In the genomic region with DNA sequence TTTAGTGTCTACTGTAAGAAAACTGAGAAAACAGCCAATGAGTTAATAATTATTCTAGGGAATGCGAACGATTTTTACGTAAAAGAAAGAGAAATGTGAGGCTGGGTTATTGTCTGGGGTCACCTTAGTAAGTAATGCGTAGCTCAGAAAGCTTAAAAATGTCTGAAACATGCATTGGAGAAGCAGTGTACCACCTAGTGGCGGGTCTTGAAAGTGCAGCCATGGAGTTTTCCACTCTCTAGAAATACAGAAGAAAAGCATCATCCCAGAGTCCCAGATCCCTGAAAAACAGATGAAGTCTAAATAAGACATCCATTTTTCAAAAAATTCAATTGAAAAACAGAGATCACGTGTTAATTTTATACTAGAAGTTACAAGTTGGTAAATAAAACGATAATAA, we compare ENCODE assay signal across 9 mouse cellular contexts.
DNase-seq lines count a peak whose midpoint lies in the region; ATAC-seq and TF ChIP-seq lines count a peak whose summit lies in the region.
"Had no signal": no experiment of that assay in that cellular context is flagged by ENCODE, and none has a peak within 500 bp of the region (broad histone marks: within the 10 kb centered on the region; RNA-seq: fewer than 3 reads in every experiment).

No protein-coding gene starts in this region.

- H3K27me3 ChIP-seq in intestine, embryonic 14.5 days (replicated peaks; ENCODE audit: control insufficient read depth, insufficient read depth, low read length), result no peaks in the 10 kb centered on the region
- H3K27me3 ChIP-seq in intestine, embryonic 16.5 days (replicated peaks; ENCODE audit: control insufficient read depth, insufficient read depth, low read length), result no peaks in the 10 kb centered on the region
- H3K27me3 ChIP-seq in midbrain, postnatal 0 days (ENCODE audit: insufficient read depth, low read length), result no peaks in the 10 kb centered on the region
- H3K27me3 ChIP-seq: megakaryocyte, embryonic 14.5 days had no signal

- ATAC-seq in intestine, embryonic 14.5 days (replicated peaks; ENCODE audit: low FRiP score, low TSS enrichment, low read depth), result no peak
- ATAC-seq in intestine, embryonic 16.5 days, result no peak
- ATAC-seq in midbrain, postnatal 0 days (ENCODE audit: low FRiP score), result no peak

- no peak overlapping the region for H3K4me3 ChIP-seq in intestine, embryonic 14.5 days (ENCODE audit: low read depth, low read length)
- H3K4me3 ChIP-seq in intestine, embryonic 16.5 days (ENCODE audit: low read length), result no peak overlapping the region
- no peak overlapping the region for H3K4me3 ChIP-seq in midbrain, postnatal 0 days (ENCODE audit: low read depth, low read length)
- H3K4me3 ChIP-seq: megakaryocyte, embryonic 14.5 days had no signal

- no peaks in the 10 kb centered on the region for H3K9me3 ChIP-seq in intestine, embryonic 14.5 days (ENCODE audit: control insufficient read depth, low read length)
- no peaks in the 10 kb centered on the region for H3K9me3 ChIP-seq in intestine, embryonic 16.5 days (ENCODE audit: control insufficient read depth, low read length)
- H3K9me3 ChIP-seq in midbrain, postnatal 0 days (ENCODE audit: low read length), result no peaks in the 10 kb centered on the region

- H3K4me1 ChIP-seq in intestine, embryonic 14.5 days (replicated peaks; ENCODE audit: control insufficient read depth, insufficient read depth, low read length), result no peaks in the 10 kb centered on the region
- H3K4me1 ChIP-seq in intestine, embryonic 16.5 days (ENCODE audit: control insufficient read depth, insufficient read depth, low read length), result no peaks in the 10 kb centered on the region
- H3K4me1 ChIP-seq in midbrain, postnatal 0 days (ENCODE audit: insufficient read depth, low read length), result no peaks in the 10 kb centered on the region

- no peak overlapping the region for H3K27ac ChIP-seq in intestine, embryonic 14.5 days (ENCODE audit: low read depth)
- no peak overlapping the region for H3K27ac ChIP-seq in intestine, embryonic 16.5 days (ENCODE audit: low read length)
- no peak overlapping the region for H3K27ac ChIP-seq in midbrain, postnatal 0 days (ENCODE audit: low read depth, low read length)

- no peak overlapping the region for H3K9ac ChIP-seq in intestine, embryonic 14.5 days (ENCODE audit: low read length)
- no peak overlapping the region for H3K9ac ChIP-seq in intestine, embryonic 16.5 days (ENCODE audit: low read depth, low read length)
- no peak overlapping the region for H3K9ac ChIP-seq in midbrain, postnatal 0 days (replicated peaks; ENCODE audit: low read length, poor library complexity, severe bottlenecking)

- no peaks in the 10 kb centered on the region for H3K36me3 ChIP-seq in intestine, embryonic 14.5 days (ENCODE audit: control insufficient read depth, insufficient read depth, low read length)
- H3K36me3 ChIP-seq in intestine, embryonic 16.5 days (ENCODE audit: control insufficient read depth, insufficient read depth, low read length), result no peaks in the 10 kb centered on the region
- H3K36me3 ChIP-seq in midbrain, postnatal 0 days (ENCODE audit: insufficient read depth, low read length), result no peaks in the 10 kb centered on the region

- TF ChIP-seq CTCF in midbrain, postnatal 0 days (IDR thresholded peaks at IDR 0.05), result peak; percentile 90

- no peak overlapping the region for H3K4me2 ChIP-seq in intestine, embryonic 14.5 days (ENCODE audit: low read length)
- no peak overlapping the region for H3K4me2 ChIP-seq in intestine, embryonic 16.5 days (ENCODE audit: low read depth, low read length)
- H3K4me2 ChIP-seq in midbrain, postnatal 0 days (ENCODE audit: low read depth, low read length, poor library complexity, severe bottlenecking), result no peak overlapping the region

- 38% methylated on average over 7 of the region's 7 CpGs for WGBS in intestine, embryonic 14.5 days
- 36% methylated on average over 7 of the region's 7 CpGs for WGBS in intestine, embryonic 16.5 days
- WGBS in midbrain, postnatal 0 days, result 35% methylated on average over 7 of the region's 7 CpGs

- peak; percentile 86 for DNase-seq in intestine, embryonic 14.5 days (ENCODE audit: low spot score)
- DNase-seq in MEL-GATA-1-ER (ENCODE audit: extremely low read depth, low read depth), result peak; percentile 41
- DNase-seq in cerebellum, adult 9-11 months, result peak; percentile 3
- DNase-seq in gastrocnemius, adult 8-10 months (ENCODE audit: low spot score in 2 of 2), result peak; percentile 22 to 42
- peak; percentile 33 to 79 for DNase-seq in layer of hippocampus, postnatal 25 days (ENCODE audit: extremely low spot score in 1 of 2, low spot score in 1 of 2)
- peak; percentile 76 for DNase-seq in midbrain, postnatal 0 days (ENCODE audit: low spot score)
- peak; percentile 55 for DNase-seq in thymus, postnatal 25 days

Comparison
In these comparisons a context has a peak if more than half of its experiments do, and no peak if none do; other contexts are left out.
1. DNase-seq: peak in every context shown above with its lines; median percentile 86 in intestine, embryonic 14.5 days; 76 in midbrain, postnatal 0 days; 56 in layer of hippocampus, postnatal 25 days; 55 in thymus, postnatal 25 days; 41 in MEL-GATA-1-ER; 32 in gastrocnemius, adult 8-10 months; 3 in cerebellum, adult 9-11 months.